Mouse (Mus musculus) megakaryocyte progenitor cell, adult 5-6 weeks (primary cell): Measurements from ENCODE around the gene Nbr1. TPM values are rescaled to one million over a fixed set of nuclear protein-coding genes. Genes with fewer than 3 reads are reported as not detected.
"Not testable (repeated sequence)": the region's sequence is repeated elsewhere in the genome, so short reads cannot be mapped to it uniquely, and the experiment has no call there.

ENCODE experiments used
- ATAC-seq: replicated peaks from 2 replicates; pipeline ENCODE4 v1.8.0; 2016; ENCODE audit warnings: mild to moderate bottlenecking, moderate TSS enrichment, inconsistent platforms; ENCODE audit not compliant: poor library complexity
- total RNA-seq, 2 experiments: library from RNA; stranded (forward) in 1 of 2; stranded (reverse) in 1 of 2; fragments of 157-497, 149-512 nt in 1 of 2; fragments of 200-1000 nt in 1 of 2; gene quantifications; 2 replicates each; pipeline versions ENCODE4 v1.2.3 to v1.2.4; 2015 to 2017

The Nbr1 gene
- total RNA-seq, 2 experiments from 2014 or later, result 33.7 to 40.9 TPM

DNA sequence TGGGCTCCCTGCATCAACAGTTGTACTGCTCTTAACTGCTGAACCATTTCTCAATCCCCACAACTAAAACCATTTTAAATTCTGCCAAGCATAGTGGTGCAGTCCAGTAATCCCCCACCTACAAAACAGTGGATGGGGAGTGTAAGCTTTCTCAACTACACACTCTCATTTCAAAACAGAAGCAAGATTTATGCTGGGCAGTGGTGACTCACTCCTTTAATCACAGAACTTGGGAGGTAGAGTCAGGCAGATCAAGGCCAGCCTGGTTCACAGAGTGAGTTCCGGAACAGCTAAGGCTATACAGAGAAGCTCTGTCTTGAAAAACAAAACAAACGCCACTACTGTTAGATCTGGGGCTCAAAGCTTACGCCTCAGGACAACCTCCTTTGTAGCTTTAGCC lies 66.6 kb downstream of the Nbr1 start:
- no peak for ATAC-seq

- ATAC-seq, result not testable (repeated sequence)
Observed at GRCm38 (mm10) chr11:101620022-101620655, 68.2 kb downstream of the Nbr1 start.

DNA sequence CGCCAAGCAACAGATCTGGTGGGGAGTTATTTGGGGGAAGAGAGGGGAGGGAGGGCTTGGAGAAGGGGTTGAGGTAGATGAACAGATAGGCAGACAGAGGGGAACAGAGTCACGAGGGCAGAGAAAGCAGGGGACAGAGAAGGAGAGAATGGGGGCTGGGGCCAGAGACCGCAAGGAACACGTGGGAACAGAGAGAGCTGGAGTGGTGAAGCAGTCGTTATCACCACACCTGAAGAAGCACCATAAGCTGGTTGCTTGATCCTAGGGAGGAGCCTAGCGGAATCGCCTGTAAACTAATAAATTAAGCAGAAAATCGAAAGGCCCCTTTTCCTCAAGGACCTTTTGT lies 74.7 kb downstream of the Nbr1 start:
- peak; percentile 6 for ATAC-seq

- peak; percentile 66 for ATAC-seq
Observed at GRCm38 (mm10) chr11:101626995-101627856, 75.3 kb downstream of the Nbr1 start, which contains the start of gene Rdm1. Rdm1 (plus strand) TSS chr11:101627195.

- peak; percentile 76 for ATAC-seq
Observed at GRCm38 (mm10) chr11:101627857-101628559, 76.1 kb downstream of the Nbr1 start.

DNA sequence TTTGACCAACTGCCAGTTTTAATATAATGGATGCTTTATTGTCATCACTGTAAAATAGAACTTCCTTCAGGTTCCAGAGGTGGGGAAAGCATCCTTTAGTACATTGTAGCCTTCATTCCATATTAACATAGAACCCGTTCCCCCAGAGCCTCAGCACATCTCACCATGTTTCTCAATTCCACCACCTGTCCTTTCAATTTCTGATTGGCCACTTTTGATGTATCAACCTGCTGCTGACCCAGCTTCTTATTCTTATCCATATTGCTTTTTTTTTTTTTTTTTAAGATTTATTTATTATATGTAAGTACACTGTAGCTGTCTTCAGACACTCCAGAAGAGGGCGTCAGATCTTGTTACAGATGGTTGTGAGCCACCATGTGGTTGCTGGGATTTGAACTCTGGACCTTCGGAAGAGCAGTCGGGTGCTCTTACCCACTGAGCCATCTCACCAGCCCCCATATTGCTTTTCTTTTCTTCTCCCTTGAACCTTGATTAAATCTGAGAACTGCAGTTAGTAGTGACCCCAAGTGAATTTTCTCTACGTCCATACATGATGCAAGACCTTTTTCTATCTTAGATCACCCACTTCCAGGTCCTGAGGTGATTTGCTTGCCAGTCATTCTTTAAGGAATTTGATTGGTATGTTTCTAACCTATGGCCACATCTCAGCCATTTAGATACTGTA lies 76.9 kb downstream of the Nbr1 start:
- not testable (repeated sequence) for ATAC-seq

Other genes with a start within 250 kb of the Nbr1 start
- gene Becn1, start 249.9 kb upstream of the Nbr1 start, total RNA-seq (2015), result 49.8 and 61.2 TPM in 2 replicates
- gene Becn1, start 249.9 kb upstream of the Nbr1 start, total RNA-seq (2017), result 161 and 166 TPM in 2 replicates
- gene Psme3, start 235.9 kb upstream of the Nbr1 start, total RNA-seq (2015), result 208 and 220 TPM in 2 replicates
- gene Psme3, start 235.9 kb upstream of the Nbr1 start, total RNA-seq (2017), result 116 and 120 TPM in 2 replicates
- 1.5 and 2.0 TPM in 2 replicates for gene Aoc2, start 227.1 kb upstream of the Nbr1 start, total RNA-seq (2015)
- 0.75 and 1.6 TPM in 2 replicates for gene Aoc2, start 227.1 kb upstream of the Nbr1 start, total RNA-seq (2017)
- 0.15 and 0.29 TPM in 2 replicates for gene Aoc3, start 221.5 kb upstream of the Nbr1 start, total RNA-seq (2015)
- gene Aoc3, start 221.5 kb upstream of the Nbr1 start, total RNA-seq (2017), result not detected in 2 replicates
- not detected in 2 replicates for gene G6pc, start 184.6 kb upstream of the Nbr1 start, total RNA-seq (2015)
- not detected in 2 replicates for gene G6pc, start 184.6 kb upstream of the Nbr1 start, total RNA-seq (2017)
- gene Aarsd1, start 134.5 kb upstream of the Nbr1 start, total RNA-seq (2015), result 41.4 and 52.1 TPM in 2 replicates
- gene Aarsd1, start 134.5 kb upstream of the Nbr1 start, total RNA-seq (2017), result 77.8 and 79.3 TPM in 2 replicates
- 3.9 and 5.4 TPM in 2 replicates for gene Gm27029, start 127.4 kb upstream of the Nbr1 start, total RNA-seq (2015)
- gene Gm27029, start 127.4 kb upstream of the Nbr1 start, total RNA-seq (2017), result 0.25 and 1.6 TPM in 2 replicates
- 3.3 and 4.1 TPM in 2 replicates for gene Rundc1, start 127.1 kb upstream of the Nbr1 start, total RNA-seq (2015)
- gene Rundc1, start 127.1 kb upstream of the Nbr1 start, total RNA-seq (2017), result 4.5 and 4.7 TPM in 2 replicates
- gene Ptges3l, start 126.8 kb upstream of the Nbr1 start, total RNA-seq (2015), result 0.17 and 0.42 TPM in 2 replicates
- 0.71 and 4.1 TPM in 2 replicates for gene Ptges3l, start 126.8 kb upstream of the Nbr1 start, total RNA-seq (2017)
- 500 and 587 TPM in 2 replicates for gene Rpl27, start 109.9 kb upstream of the Nbr1 start, total RNA-seq (2015)
- 3,389 and 3,728 TPM in 2 replicates for gene Rpl27, start 109.9 kb upstream of the Nbr1 start, total RNA-seq (2017)
- gene Ifi35, start 103.7 kb upstream of the Nbr1 start, total RNA-seq (2015), result 27.2 and 31.7 TPM in 2 replicates
- gene Ifi35, start 103.7 kb upstream of the Nbr1 start, total RNA-seq (2017), result 31.1 and 32.6 TPM in 2 replicates
- gene Rnd2, start 87.2 kb upstream of the Nbr1 start, total RNA-seq (2015), result 2.0 and 3.9 TPM in 2 replicates
- gene Rnd2, start 87.2 kb upstream of the Nbr1 start, total RNA-seq (2017), result 1.00 and 3.9 TPM in 2 replicates
- 83.6 and 92.8 TPM in 2 replicates for gene Vat1, start 85.9 kb upstream of the Nbr1 start, total RNA-seq (2015)
- gene Vat1, start 85.9 kb upstream of the Nbr1 start, total RNA-seq (2017), result 47.9 and 50.0 TPM in 2 replicates
- gene Brca1, start 194 bp upstream of the Nbr1 start, total RNA-seq (2015), result 25.1 and 31.4 TPM in 2 replicates
- 36.0 and 47.2 TPM in 2 replicates for gene Brca1, start 194 bp upstream of the Nbr1 start, total RNA-seq (2017)
- gene Tmem106a, start 30.1 kb downstream of the Nbr1 start, total RNA-seq (2015), result 2.7 and 3.7 TPM in 2 replicates
- gene Tmem106a, start 30.1 kb downstream of the Nbr1 start, total RNA-seq (2017), result 1.2 and 5.0 TPM in 2 replicates
- gene Gm11634, start 47.1 kb downstream of the Nbr1 start, total RNA-seq (2015), result not detected in 2 replicates
- gene Gm11634, start 47.1 kb downstream of the Nbr1 start, total RNA-seq (2017), result not detected in 2 replicates
- 9.8 and 12.7 TPM in 2 replicates for gene Rdm1, start 75.0 kb downstream of the Nbr1 start, total RNA-seq (2015)
- gene Rdm1, start 75.0 kb downstream of the Nbr1 start, total RNA-seq (2017), result 13.2 and 13.7 TPM in 2 replicates
- 1.1 and 1.9 TPM in 2 replicates for gene Arl4d, start 113.4 kb downstream of the Nbr1 start, total RNA-seq (2015)
- gene Arl4d, start 113.4 kb downstream of the Nbr1 start, total RNA-seq (2017), result 0.75 and 1.0 TPM in 2 replicates
- gene Dhx8, start 180.8 kb downstream of the Nbr1 start, total RNA-seq (2015), result 21.3 and 23.3 TPM in 2 replicates
- 26.1 and 33.5 TPM in 2 replicates for gene Dhx8, start 180.8 kb downstream of the Nbr1 start, total RNA-seq (2017)
- gene Etv4, start 233.2 kb downstream of the Nbr1 start, total RNA-seq (2015), result 0.05 TPM in 1 of 2 replicates, not detected in the other
- not detected in 2 replicates for gene Etv4, start 233.2 kb downstream of the Nbr1 start, total RNA-seq (2017)